Mouse (Mus musculus) cerebellum, adult 8-10 months (tissue): ENCODE measurements around the gene Gm21970.

Source experiments
- DNase-seq: peaks from one replicate; pipeline ENCODE4 v3.0.0; 2022

The Gm21970 gene

DNA sequence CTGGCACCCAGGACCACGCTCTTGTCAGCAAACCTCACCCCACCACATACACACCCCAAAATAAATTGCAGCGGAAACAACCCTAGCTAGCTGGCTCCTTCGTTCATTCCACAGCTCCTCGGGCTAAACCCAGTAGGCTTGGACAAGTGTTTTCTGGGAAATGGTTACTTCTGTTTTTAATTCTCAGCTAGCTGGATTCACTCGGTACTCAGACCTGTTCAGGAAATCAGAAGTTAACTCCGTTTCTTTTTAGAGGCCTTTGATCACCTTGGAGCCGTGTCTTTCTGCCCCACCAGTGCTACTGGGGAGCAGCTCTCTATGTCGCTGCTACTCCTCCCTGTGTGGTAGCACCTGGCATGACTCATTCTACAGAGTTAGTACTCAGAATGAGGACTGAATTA, 51.7 kb downstream of the Gm21970 start:
- DNase-seq = no peak

DNA sequence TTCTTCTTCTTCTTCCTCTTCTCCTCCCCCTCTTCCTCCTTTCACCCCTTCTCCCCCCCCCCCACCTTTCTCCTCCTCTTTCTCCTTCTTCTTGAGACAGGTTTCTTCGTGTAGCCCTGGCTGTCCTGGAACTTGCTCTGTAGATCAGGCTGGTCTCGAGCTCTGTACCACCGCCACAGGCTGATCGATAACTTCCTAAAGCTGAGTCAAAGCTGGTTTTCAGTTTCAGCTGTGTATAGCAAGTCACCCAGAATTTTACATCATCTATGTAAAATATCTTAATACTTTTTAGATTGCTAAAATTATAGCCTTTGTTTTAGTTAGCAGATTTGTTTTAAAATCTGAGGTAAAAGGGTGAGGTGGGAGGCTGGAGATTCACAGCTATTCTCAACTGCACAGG, 53.3 kb downstream of the Gm21970 start:
- no peak for DNase-seq

- no peak for DNase-seq
Measured at GRCm38 (mm10) chr16:91445566-91445965, 54.0 kb downstream of the Gm21970 start.

DNA sequence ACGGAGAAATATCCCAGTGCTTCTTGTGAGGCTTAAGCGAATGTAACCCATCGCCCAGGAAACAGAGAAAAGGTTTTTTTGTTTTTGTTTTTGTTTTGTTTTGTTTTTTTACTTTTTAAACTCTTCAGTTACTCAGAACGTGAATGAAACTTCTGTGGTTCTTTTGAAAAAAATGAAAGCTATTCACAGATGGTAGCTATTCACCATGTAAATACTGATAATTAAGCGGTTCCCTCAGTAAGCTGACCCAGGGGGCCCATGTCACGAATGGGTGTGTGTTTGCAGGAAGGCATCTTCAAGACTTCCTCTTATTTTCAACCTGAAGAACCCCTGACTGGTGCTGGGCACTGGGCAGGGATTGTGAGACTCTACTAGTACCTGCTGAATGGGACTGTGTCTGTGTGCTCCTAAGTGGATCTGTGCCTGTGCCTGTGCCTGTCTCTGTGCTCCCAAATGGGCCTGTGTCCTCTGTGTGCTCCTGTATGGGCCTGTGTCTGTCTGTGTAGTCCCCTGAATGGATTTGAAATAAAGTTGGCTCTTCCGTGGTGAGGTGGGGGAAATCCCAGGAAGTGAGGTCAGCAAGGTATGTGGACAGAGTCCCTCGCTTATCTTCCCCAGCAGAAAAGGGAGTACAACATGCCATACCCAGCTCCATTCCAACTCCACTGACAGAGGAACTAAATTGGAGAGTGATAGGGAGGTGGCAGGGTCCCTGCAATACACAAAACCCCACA, 55.4 kb downstream of the Gm21970 start:
- DNase-seq = no peak

DNA sequence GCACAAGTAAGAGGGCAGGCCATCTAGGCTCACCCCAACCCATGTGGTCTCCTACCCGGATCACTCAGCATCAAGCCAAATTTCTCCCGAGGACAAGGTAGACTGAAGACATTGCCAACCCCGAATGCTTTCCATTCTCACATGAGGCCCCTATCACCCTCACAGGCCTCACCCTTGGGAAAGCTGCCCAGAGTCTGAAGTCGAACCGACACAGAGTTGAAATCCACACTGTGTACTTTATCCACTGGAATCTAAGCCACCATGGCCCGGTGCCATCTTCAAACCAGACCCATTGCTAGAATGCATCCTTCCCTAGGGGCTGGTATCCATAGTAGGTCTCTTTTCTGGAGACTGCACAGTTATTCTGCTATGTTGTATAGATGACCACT, 56.0 kb downstream of the Gm21970 start:
- DNase-seq = no peak

DNA sequence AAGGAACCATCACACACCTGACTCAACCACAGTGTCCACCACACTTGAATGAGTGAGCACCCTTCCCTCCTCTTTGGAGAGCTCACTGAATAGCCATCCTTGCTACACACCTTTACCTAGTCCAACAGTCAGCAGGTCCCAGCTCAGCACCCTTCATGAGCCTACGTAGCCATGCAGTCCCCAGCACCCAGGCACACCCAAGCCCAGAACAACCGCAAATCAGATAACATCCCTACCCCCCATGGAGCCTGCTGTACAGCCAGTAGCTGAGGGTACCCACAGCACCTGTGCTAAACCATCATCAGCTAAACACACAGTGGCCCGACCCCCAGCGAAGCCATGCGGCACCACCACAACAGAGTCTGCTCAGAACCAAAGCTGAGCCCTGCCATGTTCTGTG, 56.6 kb downstream of the Gm21970 start:
- no peak for DNase-seq

- no peak for DNase-seq
Measured at GRCm38 (mm10) chr16:91448895-91449294, 57.4 kb downstream of the Gm21970 start.

- no peak for DNase-seq
Measured at GRCm38 (mm10) chr16:91450137-91451064, 58.9 kb downstream of the Gm21970 start.

- no peak for DNase-seq
Measured at GRCm38 (mm10) chr16:91451949-91452348, 60.4 kb downstream of the Gm21970 start.

DNA sequence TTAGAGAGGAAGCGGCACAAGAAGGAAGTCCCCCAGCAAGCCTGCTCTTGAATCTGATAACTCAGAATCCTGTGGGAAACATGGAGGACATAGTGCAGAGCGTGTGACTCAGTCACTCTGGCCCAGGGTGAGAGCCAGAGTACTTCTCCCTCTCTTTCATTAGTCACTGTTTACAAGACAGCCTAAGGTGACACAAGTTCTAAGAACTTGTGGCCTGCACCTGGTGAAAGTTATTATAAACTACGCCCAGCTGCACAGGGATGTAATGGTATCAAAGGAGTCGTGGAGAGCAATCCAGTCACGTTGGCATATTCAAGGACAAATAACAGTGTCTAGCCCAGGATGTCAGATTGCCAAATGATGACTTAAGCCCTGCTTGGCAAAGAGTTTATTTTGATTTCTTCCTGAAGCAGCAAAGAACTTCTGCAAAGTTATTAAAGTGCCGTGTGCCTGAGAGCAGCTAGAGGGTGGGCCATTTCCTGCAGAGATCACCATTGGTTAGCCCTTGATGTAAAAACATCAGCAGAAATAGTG, 60.9 kb downstream of the Gm21970 start:
- DNase-seq = no peak

- DNase-seq = no peak
Measured at GRCm38 (mm10) chr16:91455868-91456267, 64.3 kb downstream of the Gm21970 start.

DNA sequence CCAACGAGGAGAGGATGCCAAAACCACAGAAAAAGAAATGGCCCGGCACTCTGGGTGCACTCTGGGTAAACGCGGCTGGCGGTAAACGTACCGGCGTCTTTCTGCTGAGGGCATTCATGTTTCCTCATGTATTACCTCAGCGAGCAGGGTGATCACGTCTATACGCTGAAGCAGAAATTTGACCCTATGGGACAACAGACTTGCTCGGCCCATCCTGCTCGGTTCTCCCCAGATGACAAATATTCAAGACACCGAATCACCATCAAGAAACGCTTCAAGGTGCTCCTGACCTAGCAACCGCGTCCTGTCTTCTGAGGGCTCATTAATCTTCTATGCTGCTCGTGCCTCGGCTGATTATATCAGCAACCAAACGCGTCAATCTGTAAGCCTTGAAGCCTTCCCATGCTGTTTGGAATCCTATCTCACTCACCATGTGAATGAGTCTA, 66.8 kb downstream of the Gm21970 start:
- no peak for DNase-seq

DNA sequence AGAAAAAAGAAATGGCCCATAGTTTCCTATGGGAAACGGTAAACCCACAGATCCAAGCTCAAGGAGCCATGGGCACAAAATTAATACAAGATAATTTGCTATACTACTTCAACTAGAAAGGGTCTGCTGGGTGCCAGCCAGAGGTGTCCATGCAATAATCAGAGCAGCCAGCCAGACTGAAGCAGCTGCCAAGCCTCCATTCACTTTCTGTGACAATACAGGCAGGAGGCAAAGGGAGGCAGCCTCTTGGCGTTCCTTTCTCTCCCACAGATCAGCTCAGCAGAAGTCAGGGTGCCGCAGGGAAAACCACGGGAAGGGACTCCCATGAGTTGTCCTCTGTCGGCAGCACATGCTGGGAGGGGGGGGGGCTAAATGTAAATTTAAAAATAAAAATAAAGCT, 67.5 kb downstream of the Gm21970 start:
- no peak for DNase-seq

DNA sequence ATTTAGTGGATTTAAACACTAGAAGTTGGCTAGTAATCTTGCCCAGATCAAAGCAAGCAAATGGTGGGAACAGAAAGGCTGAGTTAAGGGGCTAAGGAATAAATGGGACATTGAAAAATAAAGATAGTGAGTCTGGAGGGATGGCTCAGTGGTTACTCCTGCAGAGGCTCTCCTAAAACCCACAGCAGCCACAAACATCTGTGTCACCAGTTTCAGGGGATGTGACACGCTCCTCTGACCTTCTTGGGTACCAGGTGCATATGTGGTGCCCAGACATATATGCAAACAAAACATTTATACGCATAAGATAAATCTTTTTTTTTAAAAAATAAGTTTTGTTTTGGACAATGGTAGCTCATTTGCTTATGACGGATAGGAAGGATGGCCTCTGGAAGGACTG, 67.9 kb downstream of the Gm21970 start:
- DNase-seq = no peak

DNA sequence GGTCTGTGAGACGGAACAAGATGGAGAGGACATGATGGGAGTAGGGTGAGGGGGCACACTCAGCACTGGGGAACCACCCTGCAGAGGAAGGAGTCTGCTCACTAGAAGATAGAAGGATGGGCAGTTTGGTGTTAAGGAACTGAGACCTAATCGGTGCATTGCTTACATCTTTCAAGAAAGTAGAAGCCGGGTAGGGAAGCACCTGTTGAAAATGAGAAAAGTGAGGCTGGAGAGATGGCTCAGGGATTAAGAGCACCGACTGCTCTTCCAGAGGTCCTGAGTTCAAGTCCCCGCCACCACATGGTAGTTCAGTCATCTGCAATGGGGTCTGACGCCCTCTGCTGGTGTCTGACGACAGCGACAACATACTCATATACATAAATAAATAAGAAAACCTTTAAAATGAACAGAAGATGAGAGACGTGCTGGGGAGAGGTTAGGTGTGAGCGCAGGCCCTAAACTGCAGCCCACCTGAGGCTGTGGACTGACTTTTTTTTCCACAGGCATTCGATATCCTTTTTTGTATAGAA, 68.4 kb downstream of the Gm21970 start:
- no peak for DNase-seq

DNA sequence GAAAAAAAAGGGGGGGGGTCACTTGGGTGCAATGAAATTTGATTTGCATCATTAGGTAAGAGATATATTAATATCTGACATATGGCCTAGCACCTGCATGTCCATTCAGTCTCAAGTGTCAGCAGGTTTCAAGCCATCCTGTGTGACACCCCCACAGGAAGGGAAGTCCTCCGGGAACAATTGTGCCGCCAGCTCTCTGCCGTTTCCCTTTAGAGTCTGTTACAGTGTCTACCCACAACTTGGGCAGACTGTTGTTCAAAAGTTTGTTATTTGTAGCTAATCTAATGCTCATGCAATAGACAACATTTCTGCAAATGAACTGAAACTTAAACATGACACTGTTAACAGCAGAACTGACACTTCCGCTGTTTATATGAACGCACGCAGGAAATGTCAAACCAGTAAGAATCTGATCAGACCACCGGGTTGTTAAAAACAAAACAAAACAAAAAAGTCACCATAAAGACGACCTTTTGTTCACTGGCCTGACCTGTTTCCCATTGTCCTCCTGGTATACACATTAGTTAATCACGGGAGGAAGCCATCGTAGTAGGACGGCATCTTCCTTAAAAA, 69.6 kb downstream of the Gm21970 start:
- DNase-seq = no peak

DNA sequence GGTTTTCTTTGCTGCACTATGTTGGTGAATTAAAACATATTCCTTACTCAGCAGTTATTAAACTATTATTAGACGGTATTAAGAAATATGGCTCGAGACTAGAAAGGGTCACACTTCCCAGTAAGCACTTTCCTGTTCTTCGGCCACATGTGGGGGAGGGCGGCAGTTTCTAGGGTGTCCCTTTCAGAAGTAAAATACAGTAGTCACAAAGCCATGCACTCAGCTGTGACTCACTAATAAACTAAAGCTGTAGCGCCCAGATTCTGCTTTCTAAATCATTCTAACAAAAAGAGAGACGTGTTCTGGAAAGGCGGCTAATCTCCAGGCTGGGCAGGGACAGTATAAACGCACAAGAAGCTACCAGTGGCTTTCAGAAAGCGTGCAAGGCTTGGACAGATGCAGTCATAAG, 70.3 kb downstream of the Gm21970 start:
- DNase-seq = no peak

GRCm38 (mm10) chr16:91462644-91463043, 71.1 kb downstream of the Gm21970 start:
- DNase-seq = no peak

GRCm38 (mm10) chr16:91463400-91463799, 71.9 kb downstream of the Gm21970 start:
- DNase-seq = no peak

DNA sequence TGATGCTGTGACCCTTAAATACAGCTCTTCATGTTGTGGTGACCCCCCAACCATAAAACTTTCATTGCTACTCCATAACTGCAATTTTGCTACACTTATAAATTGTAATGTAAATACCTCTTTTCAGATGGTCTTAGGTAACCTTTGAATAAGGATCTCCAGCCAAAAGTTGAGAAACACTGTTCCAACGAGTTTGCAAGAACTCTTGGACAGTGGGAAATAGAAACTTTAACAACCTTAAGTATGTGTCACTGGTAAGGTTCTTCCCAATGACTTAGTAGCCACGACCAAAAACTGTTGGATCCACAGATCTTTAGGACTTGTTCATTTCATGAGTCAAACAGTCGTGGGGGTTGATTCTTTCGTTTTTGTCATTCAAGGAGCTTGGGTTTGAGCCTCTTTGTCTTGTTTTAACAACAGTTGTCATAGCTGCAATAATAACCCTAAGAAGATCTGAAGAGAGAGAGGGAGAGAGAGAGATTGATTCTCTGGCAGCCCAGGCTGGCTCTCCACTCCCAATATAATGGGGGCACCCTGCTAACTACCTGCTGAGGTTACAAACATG, 72.4 kb downstream of the Gm21970 start:
- no peak for DNase-seq

GRCm38 (mm10) chr16:91464594-91465504, 73.3 kb downstream of the Gm21970 start:
- peak; percentile 82 for DNase-seq
